Mouse (Mus musculus) hindbrain, embryonic 14.5 days (tissue): ENCODE data around the gene Taf8. TPM values are rescaled to one million over a fixed set of nuclear protein-coding genes. Genes with fewer than 3 reads are reported as not detected.

ENCODE experiments used
- ATAC-seq: fragments of 200-750 bp; cut with Nextera tagmentation; 2 replicates; pipeline ENCODE4 v1.8.0; 2017; ENCODE audit warnings: moderate number of reproducible peaks, mild to moderate bottlenecking, moderate TSS enrichment, moderate library complexity; ENCODE audit not compliant: low FRiP score
- DNase-seq: peaks from one replicate; pipeline ENCODE4 v3.0.0-alpha.2; 2015; ENCODE audit warnings: low spot score
- H3K27ac ChIP-seq: fragments of 300-500 bp; sonication (generic); 2 replicates; pipeline ENCODE4 v1.5.1; 2014; ENCODE audit warnings: mild to moderate bottlenecking, moderate library complexity
- H3K27me3 ChIP-seq: fragments of 300-500 bp; sonication (generic); 2 replicates; pipeline ENCODE4 v1.6.1; 2014; ENCODE audit warnings: mild to moderate bottlenecking, low read length, mixed read lengths; ENCODE audit not compliant: control insufficient read depth, insufficient read depth
- H3K36me3 ChIP-seq: fragments of 300-500 bp; sonication (generic); replicated peaks from 2 replicates; pipeline ENCODE4 v1.6.1; 2014; ENCODE audit not compliant: control insufficient read depth, insufficient read depth
- H3K4me1 ChIP-seq: fragments of 300-500 bp; sonication (generic); replicated peaks from 2 replicates; pipeline ENCODE4 v1.6.1; 2014; ENCODE audit warnings: antibody characterized with exemption, low read length, mixed read lengths; ENCODE audit not compliant: control insufficient read depth, insufficient read depth
- H3K4me2 ChIP-seq: fragments of 300-500 bp; sonication (generic); replicated peaks from 2 replicates; pipeline ENCODE4 v1.6.1; 2014; ENCODE audit warnings: mild to moderate bottlenecking, moderate library complexity
- H3K4me3 ChIP-seq: fragments of 300-500 bp; sonication (generic); replicated peaks from 2 replicates; pipeline ENCODE4 v1.5.1; 2014; ENCODE audit warnings: mild to moderate bottlenecking, low read length
- H3K9ac ChIP-seq: fragments of 300-500 bp; sonication (generic); 2 replicates; pipeline ENCODE4 v1.6.1; 2014
- H3K9me3 ChIP-seq: fragments of 300-500 bp; sonication (generic); 2 replicates; pipeline ENCODE4 v1.6.1; 2016; ENCODE audit warnings: low read length; ENCODE audit not compliant: control insufficient read depth
- WGBS: fragments of 180-500 bp; shearing (Covaris S2); extraction: QIAGEN DNeasy Blood & Tissue Kit; methylation state at CpG from one replicate; pipeline ENCODE4 v1.1.7; 2014; 5-methylcytosine and 5-hydroxymethylcytosine counted together
- polyA plus RNA-seq: library from polyadenylated mRNA; unstranded; fragments of >200 nt; fragmentation: Nextera tagmentation; extraction: Ambion mirVana; gene quantifications from 2 replicates; pipeline ENCODE4 v1.2.1, GENCODE M21; 2014

Taf8 gene
- polyA plus RNA-seq, 1 experiment from 2014 or later, result 16.9 TPM

- Histone ChIP-seq H3K36me3 (no peaks in the 10 kb centered on the region), H3K4me1 (peaks cover 11% of the 10 kb centered on the region; the same call in 1 of the 2 replicates), H3K9ac (peak within 1 kb of the TSS; percentile 38), H3K27me3 (peaks cover 48% of the 10 kb centered on the region), H3K4me2 (peak within 1 kb of the TSS; percentile 75), H3K4me3 (peak within 1 kb of the TSS; percentile 35), H3K9me3 (no peaks in the 10 kb centered on the region), H3K27ac (no peak within 1 kb of the TSS)
- DNase-seq (no peak), ATAC-seq (no peak)
- 3% methylated on average over 20 of the region's 25 CpGs for WGBS
These were observed 65.1 kb downstream of the Taf8 start, which contains the start of gene 1700001C19Rik for GRCm38 (mm10) chr17:47436907-47437547. TSS of gene 1700001C19Rik (minus strand) at chr17:47437376.

- no peak within 1 kb of the TSS for H3K27ac ChIP-seq
- H3K4me1 ChIP-seq, result peaks cover 11% of the 10 kb centered on the region; the same call in 1 of the 2 replicates
- no peaks in the 10 kb centered on the region for H3K9me3 ChIP-seq
- peak within 1 kb of the TSS; percentile 35 for H3K4me3 ChIP-seq
- WGBS, result 1% methylated on average over 45 of the region's 45 CpGs
- DNase-seq (no peak), ATAC-seq (no peak)
- H3K27me3 ChIP-seq, result peaks cover 48% of the 10 kb centered on the region
- H3K9ac ChIP-seq, result peak within 1 kb of the TSS; percentile 38
- no peaks in the 10 kb centered on the region for H3K36me3 ChIP-seq
- H3K4me2 ChIP-seq, result peak within 1 kb of the TSS; percentile 75
These were observed 65.8 kb downstream of the Taf8 start, which contains the start of gene AI661453 for GRCm38 (mm10) chr17:47436156-47436906. TSS of gene AI661453 (plus strand) at chr17:47436615.

Other genes with a start within 250 kb of the Taf8 start
- gene Mrps10, start 133.4 kb downstream of the Taf8 start, polyA plus RNA-seq, result 61.7 and 72.3 TPM in 2 replicates
- 0.25 and 0.46 TPM in 2 replicates for gene Guca1b, start 116.9 kb downstream of the Taf8 start, polyA plus RNA-seq
- 0.31 and 0.40 TPM in 2 replicates for gene Guca1a, start 101.7 kb downstream of the Taf8 start, polyA plus RNA-seq
- 0.23 and 0.31 TPM in 2 replicates for gene AI661453, start 65.7 kb downstream of the Taf8 start, polyA plus RNA-seq
- gene 1700001C19Rik, start 64.9 kb downstream of the Taf8 start, polyA plus RNA-seq, result 0.37 and 0.47 TPM in 2 replicates
- 78.9 and 80.3 TPM in 2 replicates for gene Ccnd3, start 2.8 kb upstream of the Taf8 start, polyA plus RNA-seq
- gene Bysl, start 109.2 kb upstream of the Taf8 start, polyA plus RNA-seq, result 33.3 and 34.3 TPM in 2 replicates
- gene Med20, start 109.3 kb upstream of the Taf8 start, polyA plus RNA-seq, result 42.3 and 44.7 TPM in 2 replicates
- 3.0 and 3.1 TPM in 2 replicates for gene Gm20517, start 109.3 kb upstream of the Taf8 start, polyA plus RNA-seq
- 6.7 and 7.6 TPM in 2 replicates for gene Usp49, start 128.4 kb upstream of the Taf8 start, polyA plus RNA-seq
- gene Tomm6, start 186.1 kb upstream of the Taf8 start, polyA plus RNA-seq, result 283 and 327 TPM in 2 replicates
- 42.3 and 44.4 TPM in 2 replicates for gene Frs3, start 186.7 kb upstream of the Taf8 start, polyA plus RNA-seq
- gene Gm21981, start 192.2 kb upstream of the Taf8 start, polyA plus RNA-seq, result 4.8 and 7.1 TPM in 2 replicates
- gene Prickle4, start 192.4 kb upstream of the Taf8 start, polyA plus RNA-seq, result 2.1 and 2.2 TPM in 2 replicates
- not detected in 2 replicates for gene Pgc, start 224.6 kb upstream of the Taf8 start, polyA plus RNA-seq
- 2.8 and 4.2 TPM in 2 replicates for gene Tfeb, start 234.7 kb upstream of the Taf8 start, polyA plus RNA-seq